Mouse (Mus musculus) limb, embryonic 10.5 days (tissue): ENCODE data around the gene Myh3. TPM values are rescaled to one million over a fixed set of nuclear protein-coding genes. Genes with fewer than 3 reads are reported as not detected.

Experiments
- microRNA-seq: library from miRNA; unstranded; fragments of <30 nt; microRNA quantifications from one replicate; pipeline ENCODE4, GENCODE M21; 2017
- polyA plus RNA-seq: library from polyadenylated mRNA; unstranded; fragments of >200 nt; fragmentation: Nextera tagmentation; extraction: Ambion mirVana; gene quantifications from 2 replicates; pipeline ENCODE4 v1.2.1, GENCODE M21; 2016

Myh3 gene
- polyA plus RNA-seq, 1 experiment from 2014 or later = 0.78 TPM

Small RNA genes within 50 kb of the gene (microRNA-seq; reads per million reads assigned to microRNA genes)
- gene Mir6923 = not detected

Other genes starting within 250 kb of the Myh3 start
- not detected in 2 replicates for gene Pirt, start 166.3 kb upstream of the Myh3 start, polyA plus RNA-seq
- gene Tmem238l, start 121.7 kb upstream of the Myh3 start, polyA plus RNA-seq = not detected in 2 replicates
- gene Tmem220, start 53.1 kb upstream of the Myh3 start, polyA plus RNA-seq = 1.1 and 2.0 TPM in 2 replicates
- 31.3 and 34.0 TPM in 2 replicates for gene Adprm, start 25.7 kb upstream of the Myh3 start, polyA plus RNA-seq
- gene Sco1, start 25.6 kb upstream of the Myh3 start, polyA plus RNA-seq = 22.8 and 24.7 TPM in 2 replicates
- gene Myh2, start 92.7 kb downstream of the Myh3 start, polyA plus RNA-seq = not detected in 2 replicates
- gene Myh1, start 121.8 kb downstream of the Myh3 start, polyA plus RNA-seq = 0.05 TPM in 1 of 2 replicates, not detected in the other
- gene Myh4, start 159.7 kb downstream of the Myh3 start, polyA plus RNA-seq = not detected in 2 replicates
- gene Myh8, start 198.8 kb downstream of the Myh3 start, polyA plus RNA-seq = 0.11 TPM in 1 of 2 replicates, not detected in the other
- gene Myh13, start 243.4 kb downstream of the Myh3 start, polyA plus RNA-seq = not detected in 2 replicates